Mouse (Mus musculus): ENCODE measurements around the gene P2ry14. TPM values are rescaled to one million over a fixed set of nuclear protein-coding genes. Genes with fewer than 3 reads are reported as not detected.

Gene P2ry14
- polyA plus RNA-seq (2012; rRNA removed; ENCODE audit: low replicate concordance): 3.0 and 5.6 TPM in 2 replicates

DNA sequence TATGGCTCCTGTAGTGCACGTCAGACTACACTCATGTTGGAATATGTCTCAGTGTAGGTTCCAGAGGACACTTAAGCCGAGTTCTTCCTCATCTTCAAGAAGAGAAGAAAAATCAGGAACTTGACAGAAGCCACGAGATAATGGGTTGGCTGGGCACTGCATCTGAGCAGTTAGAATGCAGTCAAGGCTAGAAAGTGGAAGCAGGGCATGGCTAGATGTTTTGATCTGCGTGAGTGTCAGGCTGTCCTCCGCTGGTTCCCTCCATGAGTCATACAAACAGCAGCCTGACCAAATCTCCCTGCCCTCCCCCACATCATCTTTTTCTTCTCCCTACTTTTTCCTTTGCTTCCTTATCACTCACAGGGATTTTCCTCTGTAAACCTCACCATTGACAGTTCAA lies at the start of gene P2ry14:
TSS of gene P2ry14 (minus strand) at position 195 of the 400 bp plus-strand sequence.

GRCm38 (mm10) chr3:59194938-59195337 lies 41.5 kb upstream of the P2ry14 start, which contains the start of gene Gpr87:
Gpr87 (minus strand) TSS chr3:59195104.

DNA sequence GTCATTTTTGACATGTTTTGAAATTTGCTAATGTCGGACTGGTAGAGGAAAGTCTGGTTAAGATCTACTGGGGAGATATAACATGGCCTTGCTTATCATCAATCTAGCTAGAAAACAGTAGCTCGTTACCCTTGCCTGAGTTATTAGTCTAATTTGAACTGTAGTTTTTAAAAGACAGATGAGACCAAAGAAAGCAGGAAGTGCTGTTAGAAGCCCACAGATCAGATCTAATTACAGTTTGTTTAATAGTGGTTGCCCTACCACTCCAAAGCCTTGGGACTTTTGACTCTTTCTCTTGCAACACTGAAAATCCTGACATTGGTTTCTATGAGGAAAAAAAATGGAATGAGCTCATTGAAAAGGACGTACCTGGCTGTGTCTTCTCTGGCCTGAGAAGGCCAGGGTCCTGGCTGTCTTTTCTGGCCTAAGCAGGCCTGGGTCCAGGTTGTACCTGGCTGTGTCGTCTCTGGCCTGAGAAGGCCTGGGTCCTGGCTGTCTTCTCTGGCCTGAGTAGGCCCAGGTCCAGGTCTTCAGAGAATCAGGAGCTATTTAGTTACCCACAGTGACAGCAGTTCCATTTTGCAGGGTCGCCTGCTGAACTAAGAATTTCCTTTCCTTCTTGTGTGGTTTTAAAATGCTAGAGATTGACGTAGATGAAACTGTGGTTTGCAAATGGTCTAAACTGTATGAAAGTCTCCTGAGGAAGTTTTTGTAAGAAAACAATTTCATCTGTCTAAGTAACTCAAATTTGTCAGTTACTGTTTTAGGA lies 52.0 kb downstream of the P2ry14 start, which contains the start of gene Gpr171:
TSS of gene Gpr171 (minus strand) at position 604 of the 769 bp plus-strand sequence.

Other genes with a start within 250 kb of the P2ry14 start
- gene Med12l, start 147.8 kb downstream of the P2ry14 start, polyA plus RNA-seq (2012; rRNA removed; ENCODE audit: low replicate concordance): 2.0 and 4.9 TPM in 2 replicates
- 3.5 and 5.2 TPM in 2 replicates for gene Gpr171, start 51.8 kb downstream of the P2ry14 start, polyA plus RNA-seq (2012; rRNA removed; ENCODE audit: low replicate concordance)
- 0.10 and 1.3 TPM in 2 replicates for gene Gpr87, start 41.5 kb upstream of the P2ry14 start, polyA plus RNA-seq (2012; rRNA removed; ENCODE audit: low replicate concordance)
- gene P2ry13, start 57.3 kb upstream of the P2ry14 start, polyA plus RNA-seq (2012; rRNA removed; ENCODE audit: low replicate concordance): 4.7 and 7.5 TPM in 2 replicates
- 6.4 and 16.8 TPM in 2 replicates for gene P2ry12, start 109.3 kb upstream of the P2ry14 start, polyA plus RNA-seq (2012; rRNA removed; ENCODE audit: low replicate concordance)
- gene Igsf10, start 190.8 kb upstream of the P2ry14 start, polyA plus RNA-seq (2012; rRNA removed; ENCODE audit: low replicate concordance): 3.4 and 6.4 TPM in 2 replicates